Mouse (Mus musculus): Measurements from ENCODE around the gene Omp. TPM values are rescaled to one million over a fixed set of nuclear protein-coding genes. Genes with fewer than 3 reads are reported as not detected.

Gene Omp
- total and polyA plus RNA-seq, 3 experiments: 0.08 TPM; not detected in 2

DNA sequence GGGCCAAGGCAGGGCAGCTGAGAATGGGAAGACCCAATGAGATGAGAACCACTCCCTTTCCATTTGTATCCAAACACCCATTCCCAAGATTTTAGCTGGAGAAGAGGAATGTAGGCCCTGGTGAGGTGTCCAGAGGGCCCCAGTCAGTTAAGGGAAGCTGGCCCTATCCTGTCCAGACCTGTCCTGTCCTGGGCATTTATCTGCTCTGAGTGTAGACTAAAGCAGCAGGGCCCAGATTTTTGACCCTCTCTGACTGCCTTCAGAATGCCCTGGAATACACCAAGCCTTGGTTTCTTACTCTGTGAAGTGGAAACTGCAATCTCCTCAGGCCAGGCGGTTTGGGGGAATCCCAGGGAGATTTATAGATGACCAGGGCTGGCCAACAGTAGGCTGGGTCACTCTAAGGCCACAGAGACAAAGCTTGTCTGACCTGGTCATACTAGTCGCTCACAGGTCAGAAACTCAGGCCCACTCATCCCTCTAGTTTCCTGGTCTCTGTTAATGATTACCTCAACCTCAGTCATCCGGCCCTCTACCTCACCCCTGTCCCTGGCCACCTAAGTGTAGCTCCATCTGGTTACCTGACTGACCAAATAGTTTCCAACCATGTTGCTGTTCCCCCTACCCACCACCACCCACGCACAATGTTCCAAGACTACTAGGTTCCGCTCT, 33.4 kb upstream of the Omp start:
- Histone ChIP-seq H3K27ac (ENCODE audit: insufficient read depth, low read depth) (no peak overlapping the region), H3K9me3 (replicated peaks; ENCODE audit: low read length) (no peaks in the 10 kb centered on the region), H3K27me3 (replicated peaks) (peaks cover 22% of the 10 kb centered on the region), H3K79me2 (replicated peaks; ENCODE audit: control insufficient read depth, extremely low read depth, insufficient read depth, poor library complexity, severe bottlenecking) (no peaks in the 10 kb centered on the region), H3K4me3 (replicated peaks in 1 of 3; ENCODE audit: low read depth in 2 of 3, low read length in 2 of 3, poor library complexity in 1 of 3) (peak overlapping the region; percentile 45 to 82 (median 73)), H3K4me1 (ENCODE audit: control insufficient read depth in 1 of 2, insufficient read depth in 2 of 2) (peaks cover 5 to 24% of the 10 kb centered on the region in 2 experiments), H3K4me2 (ENCODE audit: insufficient read depth, low read depth, poor library complexity, severe bottlenecking) (peak overlapping the region; percentile 57), H3K36me3 (replicated peaks in 1 of 2; ENCODE audit: control insufficient read depth in 1 of 2, insufficient read depth in 1 of 2, low read length in 1 of 2) (no peaks in the 10 kb centered on the region), H3K9ac (ENCODE audit: insufficient read depth, low read depth) (peak overlapping the region; percentile 68)
- dilution Hi-C loops (cut with MboI; ENCODE audit: extremely low pct_ligation_motif_present, extremely low pct_unique_long_range_greater_than_20kb, low sequenced_read_pairs) (no loop called here), in situ Hi-C loops (cut with MboI; ENCODE audit: low pct_ligation_motif_present, low pct_unique_long_range_greater_than_20kb, low sequenced_read_pairs) (no loop called here)
- no peak for TF ChIP-seq SIN3A (IDR thresholded peaks at IDR 0.05; ENCODE audit: low read length)
- DNase-seq (ENCODE audit: extremely low read depth): no peak

DNA sequence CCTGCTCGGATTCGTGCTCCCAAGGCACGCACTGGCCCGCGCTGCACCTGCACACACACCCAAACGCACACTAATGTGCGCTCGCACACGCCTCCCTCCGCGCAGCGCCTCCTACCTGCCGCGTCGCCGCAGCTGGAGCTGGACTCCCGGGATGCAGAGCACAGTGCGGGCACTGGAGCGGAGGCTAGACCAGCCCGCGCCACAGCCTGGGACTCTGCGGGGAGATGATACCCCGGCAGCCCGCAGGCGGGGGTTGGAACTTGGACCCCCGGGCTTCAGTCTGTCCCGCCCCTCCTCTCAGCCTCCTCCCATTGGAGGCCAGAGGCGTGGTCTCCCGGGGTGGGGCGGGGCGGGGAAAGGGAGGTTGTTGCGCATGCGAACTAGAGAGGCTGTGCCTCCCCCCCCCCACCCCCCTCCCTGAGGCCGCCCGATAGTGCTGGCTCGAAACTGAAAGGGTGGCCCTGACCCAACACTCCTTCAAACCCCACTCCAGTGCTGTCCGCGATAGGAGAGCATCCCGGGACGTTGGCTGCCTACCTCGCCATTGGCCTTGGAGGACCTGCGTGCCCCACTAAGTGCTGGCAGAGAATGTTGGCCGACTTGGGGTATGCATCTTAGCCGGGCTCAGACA, 32.7 kb upstream of the Omp start, which contains the start of gene Capn5:
Capn5 (minus strand) TSS at position 346 of the 631 bp plus-strand sequence.
- TF ChIP-seq MXI1 (IDR thresholded peaks at IDR 0.05; ENCODE audit: low read depth, low read length): peak; percentile 67; the same call in 1 of the 2 replicates
- TF ChIP-seq CTCF (conservative IDR thresholded peaks at IDR 0.05 in 1 of 2, IDR thresholded peaks at IDR 0.05 in 1 of 2; ENCODE audit: low read depth in 2 of 2, low read length in 2 of 2): peak in 1 of 2 experiments; percentile 50; a peak in 2 of 4 replicates
- TF ChIP-seq ELF1 (IDR thresholded peaks at IDR 0.05; ENCODE audit: low read depth, low read length): no peak
- TF ChIP-seq BHLHE40 (IDR thresholded peaks at IDR 0.05; ENCODE audit: low read depth, low read length): 0 out of 2 replicates have a peak, but pooled peaks have one; percentile 37
- no peak for TF ChIP-seq ETS1 (conservative IDR thresholded peaks at IDR 0.05; ENCODE audit: low read depth, low read length)
- peak; percentile 48; the same call in 1 of the 2 replicates for TF ChIP-seq POLR2A (IDR thresholded peaks at IDR 0.05; ENCODE audit: low read depth, low read length)
- TF ChIP-seq SIN3A (IDR thresholded peaks at IDR 0.05; ENCODE audit: low read length): peak; percentile 41; the same call in 1 of the 2 replicates
- peak; percentile 76 for TF ChIP-seq NRF1 (IDR thresholded peaks at IDR 0.05; ENCODE audit: low read depth, low read length)
- no peak for TF ChIP-seq POLR2AphosphoS2 (IDR thresholded peaks at IDR 0.05; ENCODE audit: low read depth, low read length)
- Histone ChIP-seq H3K79me2 (replicated peaks; ENCODE audit: control insufficient read depth, extremely low read depth, insufficient read depth, poor library complexity, severe bottlenecking) (no peaks in the 10 kb centered on the region), H3K9me3 (replicated peaks; ENCODE audit: low read length) (no peaks in the 10 kb centered on the region), H3K27ac (ENCODE audit: insufficient read depth, low read depth) (no peak within 1 kb of the TSS), H3K4me3 (replicated peaks in 1 of 3; ENCODE audit: low read depth in 2 of 3, low read length in 2 of 3, poor library complexity in 1 of 3) (peak within 1 kb of the TSS; percentile 68 to 82 (median 73)), H3K4me2 (ENCODE audit: insufficient read depth, low read depth, poor library complexity, severe bottlenecking) (peak within 1 kb of the TSS; percentile 57), H3K9ac (ENCODE audit: insufficient read depth, low read depth) (peak within 1 kb of the TSS; percentile 68), H3K36me3 (replicated peaks in 1 of 2; ENCODE audit: control insufficient read depth in 1 of 2, insufficient read depth in 1 of 2, low read length in 1 of 2) (no peaks in the 10 kb centered on the region), H3K4me1 (ENCODE audit: control insufficient read depth in 1 of 2, insufficient read depth in 2 of 2) (peaks cover 5 to 24% of the 10 kb centered on the region in 2 experiments), H3K27me3 (replicated peaks) (peaks cover 22% of the 10 kb centered on the region)
- in situ Hi-C loops (cut with MboI; ENCODE audit: low pct_ligation_motif_present, low pct_unique_long_range_greater_than_20kb, low sequenced_read_pairs) (no loop called here), dilution Hi-C loops (cut with MboI; ENCODE audit: extremely low pct_ligation_motif_present, extremely low pct_unique_long_range_greater_than_20kb, low sequenced_read_pairs) (no loop called here)
- DNase-seq (ENCODE audit: extremely low read depth): peak; percentile 77

DNA sequence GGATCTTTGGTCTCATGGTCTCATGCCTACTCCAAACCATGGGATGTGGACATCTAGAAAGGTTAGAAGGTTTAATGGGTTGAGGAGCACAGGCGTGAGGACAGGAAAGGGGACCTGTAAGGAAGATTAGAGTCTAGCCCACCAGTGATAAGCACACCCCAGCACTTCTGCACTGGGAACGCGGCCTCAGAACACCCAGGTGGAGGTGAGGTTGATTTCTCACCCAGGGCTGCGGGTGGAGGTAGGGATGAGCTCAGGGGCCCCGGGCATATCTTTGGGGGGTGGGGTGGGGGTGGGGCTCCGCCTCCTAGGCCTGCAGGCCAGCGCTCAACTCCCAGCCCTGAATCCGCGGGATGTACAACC, 32.2 kb upstream of the Omp start:
- H3K9ac ChIP-seq (ENCODE audit: insufficient read depth, low read depth): no peak overlapping the region
- H3K27ac ChIP-seq (ENCODE audit: insufficient read depth, low read depth): no peak overlapping the region
- peak overlapping the region; percentile 37 for H3K4me2 ChIP-seq (ENCODE audit: insufficient read depth, low read depth, poor library complexity, severe bottlenecking)
- in situ Hi-C loops (cut with MboI; ENCODE audit: low pct_ligation_motif_present, low pct_unique_long_range_greater_than_20kb, low sequenced_read_pairs): no loop called here
- H3K27me3 ChIP-seq (replicated peaks): peaks cover 22% of the 10 kb centered on the region
- no peaks in the 10 kb centered on the region for H3K36me3 ChIP-seq (replicated peaks in 1 of 2; ENCODE audit: control insufficient read depth in 1 of 2, insufficient read depth in 1 of 2, low read length in 1 of 2)
- no peak for TF ChIP-seq USF2 (conservative IDR thresholded peaks at IDR 0.05; ENCODE audit: low read depth, low read length)
- TF ChIP-seq MYC (IDR thresholded peaks at IDR 0.05; ENCODE audit: low read depth, low read length): no peak
- H3K9me3 ChIP-seq (replicated peaks; ENCODE audit: low read length): no peaks in the 10 kb centered on the region
- dilution Hi-C loops (cut with MboI; ENCODE audit: extremely low pct_ligation_motif_present, extremely low pct_unique_long_range_greater_than_20kb, low sequenced_read_pairs): no loop called here
- peak overlapping the region; percentile 68 to 73 (median 69) for H3K4me3 ChIP-seq (replicated peaks in 1 of 3; ENCODE audit: low read depth in 2 of 3, low read length in 2 of 3, poor library complexity in 1 of 3)
- H3K79me2 ChIP-seq (replicated peaks; ENCODE audit: control insufficient read depth, extremely low read depth, insufficient read depth, poor library complexity, severe bottlenecking): no peaks in the 10 kb centered on the region
- H3K4me1 ChIP-seq (ENCODE audit: control insufficient read depth in 1 of 2, insufficient read depth in 2 of 2): peaks cover 5 to 24% of the 10 kb centered on the region in 2 experiments
- DNase-seq (ENCODE audit: extremely low read depth): no peak
